Mouse (Mus musculus) midbrain, embryonic 14.5 days (tissue): Measurements from ENCODE around the gene Sbk3. TPM values are rescaled to one million over a fixed set of nuclear protein-coding genes. Genes with fewer than 3 reads are reported as not detected.

Source experiments
- ATAC-seq: fragments of 200-750 bp; cut with Nextera tagmentation; 2 replicates; pipeline ENCODE4 v1.8.0; 2017; ENCODE audit warnings: moderate number of reproducible peaks, moderate library complexity; ENCODE audit not compliant: low FRiP score, low TSS enrichment
- DNase-seq: peaks from one replicate; pipeline ENCODE4 v3.0.0-alpha.2; 2015
- H3K27ac ChIP-seq: fragments of 300-500 bp; sonication (generic); replicated peaks from 2 replicates; pipeline ENCODE4 v1.5.1; 2014; ENCODE audit warnings: mild to moderate bottlenecking, low read depth, low read length, moderate library complexity
- H3K27me3 ChIP-seq: fragments of 300-500 bp; sonication (generic); 2 replicates; pipeline ENCODE4 v1.6.1; 2014; ENCODE audit warnings: low read length, control low read depth, mixed read lengths; ENCODE audit not compliant: control insufficient read depth, insufficient read depth
- H3K36me3 ChIP-seq: fragments of 300-500 bp; sonication (generic); 2 replicates; pipeline ENCODE4 v1.6.1; 2014; ENCODE audit warnings: low read length, control low read depth; ENCODE audit not compliant: control insufficient read depth, insufficient read depth
- H3K4me1 ChIP-seq: fragments of 300-500 bp; sonication (generic); 2 replicates; pipeline ENCODE4 v1.6.1; 2014; ENCODE audit warnings: mild to moderate bottlenecking, antibody characterized with exemption, low read length, control low read depth; ENCODE audit not compliant: control insufficient read depth, insufficient read depth
- H3K4me2 ChIP-seq: fragments of 300-500 bp; sonication (generic); 2 replicates; pipeline ENCODE4 v1.6.1; 2014; ENCODE audit warnings: mild to moderate bottlenecking, low read length, moderate library complexity
- H3K4me3 ChIP-seq: fragments of 300-500 bp; sonication (generic); replicated peaks from 2 replicates; pipeline ENCODE4 v1.5.1; 2014; ENCODE audit warnings: low read depth, low read length
- H3K9ac ChIP-seq: fragments of 300-500 bp; sonication (generic); replicated peaks from 2 replicates; pipeline ENCODE4 v1.6.1; 2014; ENCODE audit warnings: mild to moderate bottlenecking, low read length, moderate library complexity
- H3K9me3 ChIP-seq: fragments of 300-500 bp; sonication (generic); 2 replicates; pipeline ENCODE4 v1.6.1; 2016; ENCODE audit warnings: low read length, control low read depth, mixed read lengths; ENCODE audit not compliant: control insufficient read depth
- WGBS: fragments of 180-500 bp; shearing (Covaris S2); extraction: QIAGEN DNeasy Blood & Tissue Kit; methylation state at CpG from one replicate; pipeline ENCODE4 v1.1.7; 2014; 5-methylcytosine and 5-hydroxymethylcytosine counted together
- polyA plus RNA-seq: library from polyadenylated mRNA; unstranded; fragments of >200 nt; fragmentation: Nextera tagmentation; extraction: Ambion mirVana; gene quantifications from 2 replicates; pipeline ENCODE4 v1.2.1, GENCODE M21; 2014

Sbk3 gene
- polyA plus RNA-seq, 1 experiment from 2014 or later: 0.89 TPM

DNA sequence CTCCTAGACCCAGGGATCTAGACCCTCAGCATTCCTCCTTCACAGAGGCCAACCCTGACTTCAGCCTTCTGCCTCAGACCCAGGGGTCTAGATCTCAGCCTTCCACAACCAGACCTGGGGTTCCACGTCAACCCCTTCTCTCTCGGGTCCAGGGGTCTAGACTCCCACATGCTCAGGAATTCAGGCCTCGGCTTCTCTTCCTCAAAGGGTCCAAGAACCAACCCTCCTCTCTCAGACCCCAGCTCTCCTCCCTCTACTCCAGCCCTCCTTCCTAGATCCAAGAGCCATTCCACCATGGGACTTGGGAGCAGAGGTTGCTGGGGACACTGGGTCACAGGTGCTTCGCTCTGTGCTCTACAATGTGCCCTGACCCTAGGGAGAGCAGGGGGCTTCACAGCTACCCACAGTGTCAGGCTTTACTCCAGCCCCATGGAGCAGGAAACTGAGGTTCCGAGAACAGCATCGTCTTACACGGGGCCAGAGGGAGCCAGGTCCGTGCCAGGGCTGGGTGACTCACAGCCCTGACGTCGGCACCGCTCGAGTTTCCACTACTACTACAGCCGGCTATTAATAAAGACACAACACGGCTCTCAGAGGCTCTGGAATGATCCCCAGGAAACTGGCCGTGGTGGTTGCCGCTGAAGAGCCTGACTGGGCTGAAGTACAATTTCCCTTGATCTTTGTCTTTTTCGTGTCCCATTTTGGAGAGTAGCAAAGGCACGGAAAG, 1.5 kb upstream of the Sbk3 start:
- H3K27me3 ChIP-seq: no peaks in the 10 kb centered on the region
- H3K27ac ChIP-seq: no peak overlapping the region
- H3K9me3 ChIP-seq: no peaks in the 10 kb centered on the region
- WGBS: 80% methylated on average over 18 of the region's 18 CpGs
- DNase-seq: no peak
- no peak overlapping the region for H3K4me3 ChIP-seq
- H3K4me1 ChIP-seq: no peaks in the 10 kb centered on the region
- no peak for ATAC-seq
- no peak overlapping the region for H3K4me2 ChIP-seq
- no peaks in the 10 kb centered on the region for H3K36me3 ChIP-seq
- H3K9ac ChIP-seq: no peak overlapping the region

DNA sequence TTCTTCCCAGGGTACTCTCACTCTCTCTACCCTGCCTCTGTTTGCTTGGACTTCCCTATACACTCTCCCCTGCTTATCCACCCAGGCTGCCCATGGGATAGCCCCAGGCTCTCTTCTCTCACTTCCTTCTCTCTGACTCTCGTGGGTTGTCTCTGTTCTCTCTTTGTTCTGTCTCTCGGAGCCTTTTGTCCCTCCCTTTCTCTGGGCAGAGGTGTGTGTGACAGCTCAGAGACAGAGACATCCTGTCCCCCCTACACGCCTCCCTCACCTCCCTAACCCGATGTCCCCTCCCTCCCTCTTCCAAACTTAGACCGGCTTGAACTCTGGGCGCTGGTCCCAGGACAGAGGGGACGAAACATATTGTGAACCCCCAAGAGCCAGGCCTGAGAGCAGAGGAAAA, 742 bp upstream of the Sbk3 start:
- Histone ChIP-seq H3K36me3 (no peaks in the 10 kb centered on the region), H3K9ac (no peak overlapping the region), H3K4me2 (no peak overlapping the region), H3K27ac (no peak overlapping the region), H3K4me3 (no peak overlapping the region), H3K27me3 (no peaks in the 10 kb centered on the region), H3K4me1 (no peaks in the 10 kb centered on the region), H3K9me3 (no peaks in the 10 kb centered on the region)
- no peak for DNase-seq
- no peak for ATAC-seq
- WGBS: 29% methylated on average over 7 of the region's 7 CpGs

DNA sequence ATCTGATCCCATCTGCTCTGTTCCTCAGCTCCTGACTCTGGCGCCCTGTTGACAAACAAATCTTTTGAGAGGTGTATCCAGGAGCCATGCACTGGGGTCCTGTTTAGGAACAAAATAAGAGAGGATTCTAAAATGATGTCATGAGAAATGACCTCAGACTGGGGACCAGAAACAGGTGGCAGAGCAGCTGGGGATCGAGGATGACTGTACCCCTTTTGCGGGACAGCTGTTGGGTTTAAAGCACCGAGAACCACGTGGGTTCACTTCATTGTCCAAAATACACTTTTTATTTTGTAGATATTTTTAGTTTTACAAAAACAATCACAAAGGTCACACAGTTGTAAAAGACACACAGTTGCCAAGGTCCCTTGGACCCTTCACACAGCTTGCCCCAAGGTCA, 6.0 kb downstream of the Sbk3 start:
- Histone ChIP-seq H3K27me3 (no peaks in the 10 kb centered on the region), H3K4me3 (no peak overlapping the region), H3K4me1 (no peaks in the 10 kb centered on the region), H3K9me3 (no peaks in the 10 kb centered on the region), H3K36me3 (no peaks in the 10 kb centered on the region), H3K9ac (no peak overlapping the region), H3K4me2 (no peak overlapping the region), H3K27ac (no peak overlapping the region)
- DNase-seq (no peak), ATAC-seq (no peak)
- 86% methylated on average over 5 of the region's 5 CpGs for WGBS

DNA sequence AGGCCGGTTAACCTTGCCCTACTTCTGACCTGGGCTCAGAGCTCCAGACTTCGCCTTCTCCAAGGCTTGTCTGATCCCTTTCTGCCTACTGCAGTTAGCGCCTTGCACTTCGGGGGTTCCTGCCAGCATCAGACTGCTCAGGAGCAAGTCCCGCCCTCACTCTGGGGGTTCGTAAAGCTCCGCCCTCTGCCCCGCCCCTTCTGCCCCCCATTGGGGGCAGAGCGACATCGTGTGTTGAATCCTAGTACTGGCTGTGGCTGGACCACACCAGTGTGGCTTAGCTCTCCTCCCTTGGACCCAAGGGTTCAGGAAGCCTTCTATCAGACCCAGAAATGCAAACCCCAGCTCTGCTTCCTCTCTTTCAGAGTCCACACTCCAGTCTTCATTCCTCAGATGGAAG, 6.7 kb downstream of the Sbk3 start, which contains the start of gene Sbk2:
Gene Sbk2 (minus strand): TSS at position 135 of the 400 bp plus-strand sequence.
- no peak within 1 kb of the TSS for H3K27ac ChIP-seq
- H3K27me3 ChIP-seq: no peaks in the 10 kb centered on the region
- DNase-seq: peak; percentile 76
- no peak; the same call in 1 of the 2 replicates for ATAC-seq
- H3K36me3 ChIP-seq: no peaks in the 10 kb centered on the region
- H3K9me3 ChIP-seq: no peaks in the 10 kb centered on the region
- no peak within 1 kb of the TSS; the same call in 1 of the 2 replicates for H3K4me2 ChIP-seq
- no peak within 1 kb of the TSS for H3K4me3 ChIP-seq
- 7% methylated on average over 10 of the region's 10 CpGs for WGBS
- no peak within 1 kb of the TSS for H3K9ac ChIP-seq
- no peaks in the 10 kb centered on the region for H3K4me1 ChIP-seq

DNA sequence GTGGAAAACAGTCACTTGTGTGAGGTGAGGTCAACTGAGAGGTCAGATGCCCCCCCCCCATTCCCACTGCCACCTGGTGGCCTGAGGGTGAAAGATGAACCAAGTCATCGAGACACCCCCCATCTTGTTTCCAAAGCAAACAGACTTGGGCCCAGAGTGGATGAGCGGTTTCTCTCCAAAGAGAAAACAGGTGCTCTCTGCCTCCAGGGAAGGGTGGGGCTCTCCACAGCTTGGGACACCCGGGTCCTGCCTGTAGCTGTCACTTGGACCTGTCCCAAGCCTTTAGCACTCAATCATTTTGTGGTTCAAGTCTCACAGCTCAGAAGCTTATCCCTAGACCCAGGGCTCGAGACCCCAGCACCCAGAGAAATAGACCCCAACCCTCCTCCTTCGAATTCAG, 7.4 kb downstream of the Sbk3 start:
- H3K36me3 ChIP-seq: no peaks in the 10 kb centered on the region
- no peak for ATAC-seq
- no peak overlapping the region for H3K27ac ChIP-seq
- no peaks in the 10 kb centered on the region for H3K9me3 ChIP-seq
- no peak overlapping the region for H3K4me3 ChIP-seq
- no peaks in the 10 kb centered on the region for H3K4me1 ChIP-seq
- no peaks in the 10 kb centered on the region for H3K27me3 ChIP-seq
- DNase-seq: no peak
- no peak overlapping the region for H3K9ac ChIP-seq
- H3K4me2 ChIP-seq: no peak overlapping the region
- WGBS: 80% methylated on average over 5 of the region's 5 CpGs

DNA sequence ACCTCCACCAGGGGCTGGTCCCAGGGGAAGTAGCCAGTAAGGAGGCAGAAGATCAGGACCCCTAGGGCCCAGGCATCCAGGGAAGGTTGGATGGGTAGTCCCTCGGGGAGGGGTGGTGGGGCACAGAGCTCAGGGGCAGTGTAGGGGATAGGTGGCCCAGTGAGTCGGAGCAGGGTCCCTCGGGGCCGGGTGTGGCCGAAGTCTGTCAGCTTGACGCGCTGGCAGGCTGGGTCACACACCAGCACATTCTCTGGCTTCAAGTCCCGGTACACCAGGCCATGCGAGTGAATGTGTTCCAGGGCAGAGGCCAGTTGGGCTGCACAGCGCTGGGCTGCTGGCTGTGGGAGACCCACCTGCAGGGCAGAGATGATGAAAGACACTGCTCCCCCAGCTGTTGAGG, 13.6 kb downstream of the Sbk3 start:
- H3K27ac ChIP-seq: no peak overlapping the region
- H3K9ac ChIP-seq: no peak overlapping the region
- no peaks in the 10 kb centered on the region for H3K36me3 ChIP-seq
- no peaks in the 10 kb centered on the region for H3K4me1 ChIP-seq
- no peak for DNase-seq
- no peak overlapping the region for H3K4me3 ChIP-seq
- no peak for ATAC-seq
- no peaks in the 10 kb centered on the region for H3K27me3 ChIP-seq
- no peaks in the 10 kb centered on the region for H3K9me3 ChIP-seq
- WGBS: 89% methylated on average over 10 of the region's 10 CpGs
- no peak overlapping the region for H3K4me2 ChIP-seq

DNA sequence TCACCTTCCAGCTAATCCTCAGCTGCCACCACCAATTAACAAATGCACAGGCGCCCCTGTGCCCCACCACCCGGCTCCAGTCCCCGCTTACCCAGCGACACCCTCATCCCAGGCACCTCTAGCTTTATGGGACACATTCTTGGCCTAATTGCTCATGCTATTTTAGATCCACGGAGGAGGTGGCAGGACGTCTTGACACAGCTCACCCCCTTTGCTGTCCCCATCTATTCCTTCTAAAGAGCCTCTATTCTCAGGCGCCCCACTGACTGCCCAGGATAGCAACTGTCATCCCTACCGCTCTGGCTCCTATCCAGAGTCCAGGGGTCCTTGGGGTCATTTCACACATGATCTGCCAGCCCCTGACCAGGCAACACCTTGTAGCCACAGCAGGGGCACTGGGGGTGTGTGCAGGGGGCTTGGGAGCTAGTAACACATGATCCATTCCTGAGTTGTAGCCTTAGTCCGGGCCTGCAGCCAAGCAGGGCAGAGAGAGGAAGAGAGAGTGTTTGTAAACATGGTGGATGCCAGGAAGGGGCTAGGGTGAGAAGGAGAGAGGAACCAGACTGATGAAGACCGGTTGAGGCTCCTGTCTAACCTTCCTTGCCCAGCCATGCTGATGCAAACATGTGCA, 17.0 kb downstream of the Sbk3 start:
- WGBS: 26% methylated on average over 10 of the region's 10 CpGs
- no peak overlapping the region for H3K4me3 ChIP-seq
- DNase-seq: peak; percentile 9

DNA sequence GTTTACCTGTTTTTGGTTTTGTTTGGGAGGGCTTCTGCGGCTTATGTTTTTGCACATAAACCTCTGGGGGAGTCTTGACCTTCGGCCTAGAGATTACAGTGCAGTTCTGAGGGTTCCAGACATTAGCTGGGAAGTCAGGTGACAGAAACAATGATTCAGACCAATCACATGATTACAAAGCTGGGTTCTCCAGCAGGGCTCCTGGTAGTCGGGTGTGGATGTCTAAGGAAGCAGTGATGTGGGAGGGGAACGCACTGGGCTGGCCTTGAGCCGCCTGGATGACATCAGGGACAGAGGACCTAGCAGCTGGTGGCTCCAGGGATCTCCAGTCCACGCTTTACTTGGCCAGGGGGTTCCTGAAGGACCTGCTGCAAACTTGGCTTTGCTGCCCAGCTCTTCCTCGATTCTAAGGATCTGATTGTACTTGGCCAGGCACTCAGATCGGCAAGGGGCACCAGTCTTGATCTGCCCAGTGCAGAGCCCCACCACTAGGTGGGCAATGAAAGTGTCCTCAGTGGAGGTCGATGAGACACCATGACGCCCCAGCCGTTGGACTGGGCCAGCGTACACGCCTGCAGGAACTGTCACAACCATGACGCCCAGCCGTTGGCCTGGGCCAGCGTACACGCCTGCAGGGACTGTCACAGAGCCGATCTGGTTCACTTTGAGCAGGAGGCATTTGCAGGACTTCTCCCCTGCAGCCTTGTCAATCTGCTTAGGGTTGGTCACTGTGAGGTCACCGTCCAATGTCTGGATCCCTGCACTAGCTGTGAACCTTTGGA, 20.2 kb downstream of the Sbk3 start:
- DNase-seq: no peak
- no peak overlapping the region for H3K9ac ChIP-seq
- no peak for ATAC-seq
- 90% methylated on average over 19 of the region's 19 CpGs for WGBS
- H3K27me3 ChIP-seq: no peaks in the 10 kb centered on the region
- H3K4me3 ChIP-seq: no peak overlapping the region
- no peaks in the 10 kb centered on the region for H3K36me3 ChIP-seq
- H3K4me1 ChIP-seq: no peaks in the 10 kb centered on the region
- no peak overlapping the region for H3K27ac ChIP-seq
- H3K4me2 ChIP-seq: no peak overlapping the region
- H3K9me3 ChIP-seq: no peaks in the 10 kb centered on the region

More for the DNA sequence above, 17.0 kb downstream of the Sbk3 start:
- H3K27ac ChIP-seq: no peak overlapping the region
- H3K27me3 ChIP-seq: no peaks in the 10 kb centered on the region
- no peaks in the 10 kb centered on the region for H3K4me1 ChIP-seq
- no peak overlapping the region for H3K9ac ChIP-seq
- no peaks in the 10 kb centered on the region for H3K9me3 ChIP-seq
- no peak for ATAC-seq
- no peak overlapping the region for H3K4me2 ChIP-seq
- H3K36me3 ChIP-seq: no peaks in the 10 kb centered on the region
